Mouse (Mus musculus): ENCODE results near the gene Trim75. TPM values are rescaled to one million over a fixed set of nuclear protein-coding genes. Genes with fewer than 3 reads are reported as not detected.

Trim75 gene
- total RNA-seq (2023) = not detected

GRCm38 (mm10) chr8:64987731-64988130 lies at the start of gene Trim75:
Gene Trim75 (minus strand): TSS chr8:64987831.

GRCm38 (mm10) chr8:65037117-65037533 lies 49.5 kb upstream of the Trim75 start, which contains the start of gene Apela:
Gene Apela (minus strand): TSS chr8:65037336.

GRCm38 (mm10) chr8:65018423-65018822 lies 30.8 kb upstream of the Trim75 start, which contains the start of the genes Trim61 and Trim60:
Gene Trim61 (minus strand): TSS chr8:65018523.
Gene Trim60 (minus strand): TSS chr8:65018584.

GRCm38 (mm10) chr8:64946820-64947697 lies 40.6 kb downstream of the Trim75 start, which contains the start of gene Tmem192:
Gene Tmem192 (plus strand): TSS chr8:64947185.

Other genes starting within 250 kb of the Trim75 start
- 10 to 100 TPM; 28.3 to 34.1 TPM for gene Klhl2, start 137.8 kb downstream of the Trim75 start, total RNA-seq (2023)
- gene Tmem192, start 40.6 kb downstream of the Trim75 start, total RNA-seq (2023) = 10 to 100 TPM; 43.0 to 43.5 TPM
- not detected for gene Trim61, start 30.7 kb upstream of the Trim75 start, total RNA-seq (2023)
- not detected for gene Trim60, start 30.8 kb upstream of the Trim75 start, total RNA-seq (2023)
- gene Apela, start 49.5 kb upstream of the Trim75 start, total RNA-seq (2023) = not detected
- not detected for gene Gm10663, start 87.2 kb upstream of the Trim75 start, total RNA-seq (2023)
- not detected for gene BC030870, start 141.7 kb upstream of the Trim75 start, total RNA-seq (2023)

Measured in B cell, adult 67 days (primary cell).